Mouse (Mus musculus) liver, adult 2 months (tissue): ENCODE measurements at regions not wholly inside any gene's neighbourhood (a gene's known extent, or its start where the extent isn't known, plus 50 kb on each side); places are given as distances from the start of the nearest gene placed in this dataset.
"Not testable (repeated sequence)": the region's sequence is repeated elsewhere in the genome, so short reads cannot be mapped to it uniquely, and the experiment has no call there.

ENCODE experiments used
- CTCF ChIP-seq: fragments of 200-500 bp; IDR thresholded peaks from 2 replicates; pipeline ENCODE4 v1.5.1; 2011; ENCODE audit warnings: low read depth, low read length, control low read depth
- POLR2A ChIP-seq: fragments of 200-500 bp; IDR thresholded peaks from 2 replicates; pipeline ENCODE4 v1.6.1; 2011; ENCODE audit warnings: low read length, control low read depth; ENCODE audit not compliant: insufficient read depth; ENCODE audit errors: extremely low read depth

DNA sequence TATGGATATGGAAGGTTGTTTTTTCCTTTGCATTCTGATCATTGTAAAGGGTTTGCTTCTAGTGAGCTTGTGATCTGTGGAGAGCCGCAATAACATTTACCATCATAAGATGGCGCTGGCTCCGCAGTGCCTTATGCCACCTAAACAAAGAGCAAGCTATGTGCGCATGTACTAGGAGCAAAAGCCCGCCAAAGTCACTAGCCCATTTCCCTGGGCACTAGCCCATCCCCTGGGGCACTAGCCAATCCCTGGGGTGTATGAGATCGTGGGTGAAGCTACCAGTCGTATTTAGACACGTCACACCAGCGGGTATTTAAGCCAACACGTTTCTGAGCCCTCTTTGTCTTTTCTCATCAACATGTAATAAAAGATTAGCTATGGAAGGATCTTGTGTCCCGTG lies 59.0 kb upstream of the Smco4 start:
- not testable (repeated sequence) for TF ChIP-seq POLR2A
- 0 out of 2 replicates have a peak, but pooled peaks have one; percentile 25 for TF ChIP-seq CTCF
